Mouse (Mus musculus) heart, postnatal 25 days (tissue): ENCODE measurements around the gene Ppp1r12a. TPM values are rescaled to one million over a fixed set of nuclear protein-coding genes. Genes with fewer than 3 reads are reported as not detected.

Experiments
- DNase-seq: peaks from one replicate; pipeline ENCODE4 v3.0.0; 2022; ENCODE audit warnings: low spot score
- intact Hi-C: fragments of 180-260 bp; cut with DNase I; formaldehyde crosslinking; loops from one replicate; pipeline ENCODE4 v1.15.1; 2025
- total RNA-seq, 2 experiments: library from RNA; stranded (reverse); gene quantifications; 2 replicates each; pipeline ENCODE4 v1.2.3; 2021

Gene Ppp1r12a
- total RNA-seq, result 10 to 100 TPM; 58.1 to 61.7 TPM

DNA sequence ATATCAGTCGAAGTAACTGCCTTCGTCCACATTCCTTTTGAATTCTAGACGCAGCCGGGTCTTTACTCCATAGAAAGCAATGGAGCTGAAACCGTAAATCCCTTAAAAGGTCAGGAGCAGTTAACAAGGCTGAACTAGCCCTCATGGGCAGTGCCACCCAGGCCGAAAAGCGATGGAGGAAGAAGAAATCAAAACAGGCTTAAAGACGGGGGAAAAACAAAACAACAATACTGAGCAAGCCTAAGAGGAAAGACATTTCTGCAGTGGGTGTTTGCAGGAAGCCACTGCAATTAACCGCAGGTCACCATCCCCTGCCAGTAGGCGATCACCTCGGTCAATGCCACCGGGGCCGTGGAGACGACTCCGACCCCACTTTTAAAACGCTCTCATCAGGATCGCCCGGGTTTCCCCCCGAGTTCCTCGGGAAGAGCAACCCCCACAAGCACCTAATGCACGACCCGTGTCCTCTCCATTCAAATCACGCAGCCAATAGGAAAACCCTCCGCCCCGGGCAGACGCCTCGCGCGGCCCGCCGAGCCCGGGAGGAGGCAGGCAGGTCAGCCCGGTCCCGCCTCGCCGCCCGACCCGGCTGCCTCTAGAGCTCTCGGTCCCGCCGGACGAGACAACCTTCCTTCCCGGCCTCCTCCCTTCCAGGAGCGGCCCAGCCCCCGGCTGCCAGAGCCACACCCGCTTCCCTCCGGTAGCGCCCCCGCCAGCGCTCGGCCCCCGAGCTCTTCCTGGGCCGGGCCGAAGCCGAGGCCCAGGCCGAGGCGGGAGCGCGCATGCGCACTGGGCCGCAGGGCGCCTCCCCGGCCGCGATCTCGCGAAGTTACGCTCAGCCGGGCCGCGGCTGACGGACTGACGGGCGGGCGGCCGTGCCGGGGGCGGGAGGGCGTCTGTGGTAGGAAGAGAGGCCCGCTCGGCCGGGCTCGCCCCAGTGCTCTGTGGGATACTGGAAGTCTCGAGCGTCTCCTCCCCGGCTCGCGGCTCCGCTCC is at the start of gene Ppp1r12a:
Gene Ppp1r12a, plus strand, starts transcription at position 933 of the 996 bp plus-strand sequence.
- intact Hi-C loops, result loop anchor here (5.0 kb wide), 3 partner anchors 74 to 229 kb away; no protein-coding TSS in a partner anchor
- DNase-seq, result peak; percentile 97

- no peak for DNase-seq
- intact Hi-C loops, result no loop called here
These were observed 48.4 kb upstream of the Ppp1r12a start for GRCm38 (mm10) chr10:108113361-108114237.

- DNase-seq, result no peak
- intact Hi-C loops, result no loop called here
These were observed 43.5 kb upstream of the Ppp1r12a start for GRCm38 (mm10) chr10:108118200-108119163.

- no peak for DNase-seq
- intact Hi-C loops, result no loop called here
These were observed 42.6 kb upstream of the Ppp1r12a start for GRCm38 (mm10) chr10:108119416-108119815.

- DNase-seq, result no peak
- intact Hi-C loops, result no loop called here
These were observed 36.9 kb upstream of the Ppp1r12a start for GRCm38 (mm10) chr10:108124934-108125599.

GRCm38 (mm10) chr10:108129167-108129566 is 32.8 kb upstream of the Ppp1r12a start:
- intact Hi-C loops, result no loop called here
- no peak for DNase-seq

- no peak for DNase-seq
- intact Hi-C loops, result no loop called here
These were observed 30.1 kb upstream of the Ppp1r12a start for GRCm38 (mm10) chr10:108131858-108132257.

DNA sequence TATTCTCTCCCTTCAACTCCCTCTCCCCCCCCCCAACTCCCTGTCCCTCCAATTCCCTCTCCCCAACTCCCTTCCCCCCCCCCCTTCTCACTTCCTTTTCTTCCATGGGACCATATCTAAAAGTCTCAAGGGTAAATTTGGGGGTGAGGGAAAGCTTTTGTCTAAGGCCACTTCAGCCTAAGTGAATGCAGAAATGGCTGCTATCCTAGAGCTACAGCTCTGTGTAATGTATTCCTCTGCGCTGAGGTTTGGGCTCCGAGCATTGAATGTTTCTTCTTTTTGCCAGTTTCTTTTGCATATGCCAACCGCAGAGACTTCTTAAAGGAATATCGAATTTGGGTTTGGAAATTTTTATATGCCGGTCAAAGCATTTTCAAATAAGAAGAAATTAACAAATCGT is 28.7 kb upstream of the Ppp1r12a start:
- DNase-seq, result no peak
- intact Hi-C loops, result no loop called here

DNA sequence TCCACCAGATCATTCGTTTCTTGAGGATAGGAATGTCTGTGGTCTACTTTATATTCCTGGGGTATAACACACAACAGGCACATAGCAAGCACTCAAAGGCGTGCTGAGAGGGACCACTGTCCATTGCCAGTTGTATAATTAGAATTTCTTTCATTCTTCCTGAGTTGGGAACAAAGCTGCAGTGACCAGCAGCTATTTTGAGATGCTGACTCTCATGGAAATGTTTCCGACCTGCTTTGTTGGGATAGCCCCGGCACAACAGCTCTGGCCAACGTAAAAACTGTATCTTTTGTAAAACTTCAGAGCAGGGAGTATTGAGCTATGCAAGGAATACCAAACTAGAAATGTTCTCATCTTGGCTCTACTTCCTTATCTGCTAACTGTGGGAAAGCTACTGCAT is 28.2 kb upstream of the Ppp1r12a start:
- no peak for DNase-seq
- intact Hi-C loops, result no loop called here

- intact Hi-C loops, result no loop called here
- no peak for DNase-seq
These were observed 23.6 kb upstream of the Ppp1r12a start for GRCm38 (mm10) chr10:108138347-108138746.

DNA sequence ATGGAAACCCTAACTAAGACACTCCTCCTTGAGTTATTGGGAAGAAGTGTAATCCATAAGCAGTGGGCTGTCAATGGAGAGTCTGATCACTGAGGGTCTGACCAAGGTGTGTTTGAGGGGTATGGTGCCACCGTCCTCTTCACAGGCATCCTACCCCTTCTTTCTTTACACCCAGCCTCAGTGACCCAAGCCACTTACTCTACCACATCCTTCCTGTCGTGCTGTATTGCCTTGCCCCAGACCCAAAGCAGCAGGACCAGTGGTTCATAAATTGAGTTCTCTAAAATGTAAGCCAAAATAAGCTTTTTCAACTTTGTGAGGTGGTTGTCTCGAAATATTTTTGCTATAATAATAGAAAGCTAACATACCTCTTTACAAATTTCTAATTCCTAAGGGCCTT is 22.2 kb upstream of the Ppp1r12a start:
- no peak for DNase-seq
- intact Hi-C loops, result no loop called here

DNA sequence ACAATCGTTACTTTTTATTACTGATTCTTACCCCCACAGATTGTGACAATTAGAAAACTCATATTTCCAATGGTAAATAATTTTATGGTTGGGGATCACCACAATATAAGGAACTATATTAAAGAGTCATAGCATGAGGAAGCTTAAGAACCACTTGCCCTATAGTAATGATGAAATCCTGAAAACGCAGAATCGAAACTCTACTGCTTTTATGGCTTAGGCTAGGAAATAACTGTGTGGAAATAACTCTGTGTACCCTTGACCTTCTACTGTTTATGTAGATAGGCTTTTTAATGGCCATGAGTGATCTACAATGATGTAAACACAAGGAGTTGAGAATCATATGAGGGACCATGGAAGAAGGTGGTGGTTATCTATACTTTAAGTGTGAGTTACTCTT is 21.3 kb upstream of the Ppp1r12a start:
- intact Hi-C loops, result no loop called here
- DNase-seq, result no peak

DNA sequence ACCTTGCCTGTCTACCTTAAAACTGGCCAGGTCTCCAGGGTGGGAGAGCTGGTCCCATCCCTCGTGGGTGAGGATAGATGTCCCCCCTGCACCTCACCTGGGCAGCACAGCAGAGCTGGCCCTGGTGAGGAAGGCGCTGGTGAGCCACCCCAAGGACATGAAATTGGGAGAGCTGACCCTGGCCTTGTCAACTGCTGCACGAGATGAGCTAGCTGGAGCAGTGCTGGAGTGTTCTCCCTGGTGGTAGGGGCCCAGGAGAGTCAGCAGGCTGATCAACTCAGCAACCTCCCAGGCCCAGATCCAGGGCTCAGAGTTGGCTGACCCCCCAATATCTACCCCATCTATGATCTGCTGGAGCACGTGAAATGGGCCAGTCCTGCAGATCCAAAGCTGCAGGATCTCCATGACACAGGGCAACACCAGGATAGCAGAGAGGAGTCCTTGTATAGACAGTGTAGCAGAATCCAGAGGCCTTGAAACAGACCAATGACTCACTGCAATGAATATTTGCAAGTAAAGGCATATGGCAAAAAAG is 17.9 kb upstream of the Ppp1r12a start:
- no peak for DNase-seq
- intact Hi-C loops, result no loop called here

GRCm38 (mm10) chr10:108145701-108146100 is 16.3 kb upstream of the Ppp1r12a start:
- intact Hi-C loops, result no loop called here
- DNase-seq, result no peak

GRCm38 (mm10) chr10:108147031-108147430 is 15.0 kb upstream of the Ppp1r12a start:
- no peak for DNase-seq
- intact Hi-C loops, result no loop called here

DNA sequence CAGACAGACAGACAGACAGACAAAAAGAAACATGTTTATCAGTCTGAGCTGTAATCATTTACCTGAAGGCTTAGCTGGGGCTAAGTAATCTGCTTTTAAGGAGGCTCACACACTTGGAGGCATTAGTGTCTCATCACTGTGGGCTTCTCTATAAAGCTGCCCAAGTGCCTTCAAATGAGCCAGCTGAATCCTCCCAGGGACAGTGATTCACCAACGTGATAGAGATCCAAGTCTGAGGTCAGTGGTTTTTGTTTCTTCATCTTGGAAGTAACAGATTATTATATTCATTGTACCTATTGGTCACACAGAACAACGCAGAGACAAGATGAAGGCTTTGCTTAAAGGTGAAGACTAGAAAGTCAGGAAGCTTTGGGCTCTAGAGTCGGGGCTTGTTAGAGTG is 8.7 kb upstream of the Ppp1r12a start:
- intact Hi-C loops, result no loop called here
- DNase-seq, result no peak

- DNase-seq, result no peak
These were observed 6.8 kb upstream of the Ppp1r12a start for GRCm38 (mm10) chr10:108155042-108155686.

DNA sequence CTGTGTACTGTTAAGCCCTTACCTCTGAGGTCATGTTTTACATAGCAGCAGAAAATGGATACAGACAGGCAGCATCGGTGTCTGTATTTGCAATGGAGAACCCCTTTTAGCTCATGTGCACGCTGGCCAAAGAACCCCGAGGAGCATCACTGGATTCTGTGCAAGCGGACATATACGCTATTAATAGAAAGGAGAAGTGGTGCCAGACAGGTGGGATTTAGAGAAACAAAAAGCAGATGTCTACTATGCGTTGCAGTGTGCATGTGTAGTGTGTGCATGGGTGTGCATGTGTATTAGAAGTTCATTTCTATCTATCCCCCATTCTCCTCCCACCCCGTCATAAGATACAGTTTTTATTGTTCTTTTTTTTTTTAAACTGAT is 6.3 kb upstream of the Ppp1r12a start:
- intact Hi-C loops, result no loop called here
- DNase-seq, result no peak

More at GRCm38 (mm10) chr10:108155042-108155686, 6.8 kb upstream of the Ppp1r12a start:
- intact Hi-C loops, result no loop called here
